Mouse (Mus musculus): ENCODE results near the gene Olfr411. TPM values are rescaled to one million over a fixed set of nuclear protein-coding genes. Genes with fewer than 3 reads are reported as not detected.
A peak's percentile ranks its signal among the peaks of the same experiment; 100 is the strongest.

Olfr411 gene
- not detected in 2 replicates for polyA plus RNA-seq (2012; rRNA removed)

- TF ChIP-seq POLR2A (IDR thresholded peaks at IDR 0.05; ENCODE audit: borderline replicate concordance, insufficient read depth, low read length) (no peak), CTCF (IDR thresholded peaks at IDR 0.05; ENCODE audit: borderline replicate concordance, insufficient read depth, low read depth, low read length) (no peak)
- no peak for DNase-seq
These were observed at the start of gene Olfr411 for GRCm38 (mm10) chr11:74352550-74352949. Gene Olfr411 (minus strand): TSS chr11:74352650.

GRCm38 (mm10) chr11:74402126-74402525, 49.7 kb upstream of the Olfr411 start:
- Histone ChIP-seq H3K27me3 (ENCODE audit: control insufficient read depth, insufficient read depth, low read length) (no peaks in the 10 kb centered on the region), H3K4me1 (ENCODE audit: control insufficient read depth, insufficient read depth, low read length) (no peaks in the 10 kb centered on the region), H3K27ac (ENCODE audit: insufficient read depth, low read length) (no peak overlapping the region), H3K4me3 (replicated peaks; ENCODE audit: insufficient read depth, low read depth, low read length) (no peak overlapping the region)
- WGBS = 70% methylated on average over 2 of the region's 2 CpGs
- TF ChIP-seq POLR2A (IDR thresholded peaks at IDR 0.05; ENCODE audit: borderline replicate concordance, insufficient read depth, low read length) (no peak), CTCF (IDR thresholded peaks at IDR 0.05; ENCODE audit: borderline replicate concordance, insufficient read depth, low read depth, low read length) (peak; percentile 51; the same call in 1 of the 2 replicates)
- no peak for DNase-seq

More at GRCm38 (mm10) chr11:74352550-74352949, at the start of gene Olfr411:
- Histone ChIP-seq H3K27ac (ENCODE audit: insufficient read depth, low read length) (no peak within 1 kb of the TSS), H3K4me1 (ENCODE audit: control insufficient read depth, insufficient read depth, low read length) (no peaks in the 10 kb centered on the region), H3K27me3 (ENCODE audit: control insufficient read depth, insufficient read depth, low read length) (no peaks in the 10 kb centered on the region), H3K4me3 (replicated peaks; ENCODE audit: insufficient read depth, low read depth, low read length) (no peak within 1 kb of the TSS)
- WGBS = 85% methylated on average over 3 of the region's 3 CpGs

GRCm38 (mm10) chr11:74395583-74395982, 43.1 kb upstream of the Olfr411 start:
- no peak overlapping the region for H3K4me3 ChIP-seq (replicated peaks; ENCODE audit: insufficient read depth, low read depth, low read length)
- no peaks in the 10 kb centered on the region for H3K27me3 ChIP-seq (ENCODE audit: control insufficient read depth, insufficient read depth, low read length)
- H3K4me1 ChIP-seq (ENCODE audit: control insufficient read depth, insufficient read depth, low read length) = no peaks in the 10 kb centered on the region
- no peak for TF ChIP-seq CTCF (IDR thresholded peaks at IDR 0.05; ENCODE audit: borderline replicate concordance, insufficient read depth, low read depth, low read length)
- H3K27ac ChIP-seq (ENCODE audit: insufficient read depth, low read length) = no peak overlapping the region
- WGBS = 72% methylated on average over 18 of the region's 18 CpGs
- DNase-seq = no peak

GRCm38 (mm10) chr11:74393489-74393888, 41.0 kb upstream of the Olfr411 start:
- H3K27ac ChIP-seq (ENCODE audit: insufficient read depth, low read length) = no peak overlapping the region
- WGBS = 65% methylated on average over 5 of the region's 5 CpGs
- DNase-seq = no peak
- no peaks in the 10 kb centered on the region for H3K27me3 ChIP-seq (ENCODE audit: control insufficient read depth, insufficient read depth, low read length)
- H3K4me1 ChIP-seq (ENCODE audit: control insufficient read depth, insufficient read depth, low read length) = no peaks in the 10 kb centered on the region
- H3K4me3 ChIP-seq (replicated peaks; ENCODE audit: insufficient read depth, low read depth, low read length) = no peak overlapping the region
- TF ChIP-seq CTCF (IDR thresholded peaks at IDR 0.05; ENCODE audit: borderline replicate concordance, insufficient read depth, low read depth, low read length) (no peak), POLR2A (IDR thresholded peaks at IDR 0.05; ENCODE audit: borderline replicate concordance, insufficient read depth, low read length) (no peak)

GRCm38 (mm10) chr11:74392903-74393302, 40.5 kb upstream of the Olfr411 start:
- Histone ChIP-seq H3K4me3 (replicated peaks; ENCODE audit: insufficient read depth, low read depth, low read length) (no peak overlapping the region), H3K27ac (ENCODE audit: insufficient read depth, low read length) (no peak overlapping the region), H3K27me3 (ENCODE audit: control insufficient read depth, insufficient read depth, low read length) (no peaks in the 10 kb centered on the region), H3K4me1 (ENCODE audit: control insufficient read depth, insufficient read depth, low read length) (no peaks in the 10 kb centered on the region)
- 70% methylated on average over 6 of the region's 6 CpGs for WGBS
- no peak for TF ChIP-seq CTCF (IDR thresholded peaks at IDR 0.05; ENCODE audit: borderline replicate concordance, insufficient read depth, low read depth, low read length)
- TF ChIP-seq POLR2A (IDR thresholded peaks at IDR 0.05; ENCODE audit: borderline replicate concordance, insufficient read depth, low read length) = no peak
- no peak for DNase-seq

GRCm38 (mm10) chr11:74391899-74392298, 39.4 kb upstream of the Olfr411 start:
- 94% methylated on average over 11 of the region's 11 CpGs for WGBS

GRCm38 (mm10) chr11:74387203-74387602, 34.8 kb upstream of the Olfr411 start:
- H3K4me1 ChIP-seq (ENCODE audit: control insufficient read depth, insufficient read depth, low read length) = peaks cover 4% of the 10 kb centered on the region; the same call in 1 of the 2 replicates
- H3K4me3 ChIP-seq (replicated peaks; ENCODE audit: insufficient read depth, low read depth, low read length) = no peak overlapping the region
- H3K27me3 ChIP-seq (ENCODE audit: control insufficient read depth, insufficient read depth, low read length) = no peaks in the 10 kb centered on the region
- peak in 1 of 2 experiments; percentile 23 for DNase-seq
- no peak for TF ChIP-seq POLR2A (IDR thresholded peaks at IDR 0.05; ENCODE audit: borderline replicate concordance, insufficient read depth, low read length)
- TF ChIP-seq CTCF (IDR thresholded peaks at IDR 0.05; ENCODE audit: borderline replicate concordance, insufficient read depth, low read depth, low read length) = no peak
- 40% methylated on average over 5 of the region's 5 CpGs for WGBS
- no peak overlapping the region for H3K27ac ChIP-seq (ENCODE audit: insufficient read depth, low read length)

More at GRCm38 (mm10) chr11:74391899-74392298, 39.4 kb upstream of the Olfr411 start:
- H3K4me1 ChIP-seq (ENCODE audit: control insufficient read depth, insufficient read depth, low read length) = peaks cover 4% of the 10 kb centered on the region; the same call in 1 of the 2 replicates
- no peak overlapping the region for H3K27ac ChIP-seq (ENCODE audit: insufficient read depth, low read length)
- no peak for DNase-seq
- H3K27me3 ChIP-seq (ENCODE audit: control insufficient read depth, insufficient read depth, low read length) = no peaks in the 10 kb centered on the region
- TF ChIP-seq CTCF (IDR thresholded peaks at IDR 0.05; ENCODE audit: borderline replicate concordance, insufficient read depth, low read depth, low read length) (no peak), POLR2A (IDR thresholded peaks at IDR 0.05; ENCODE audit: borderline replicate concordance, insufficient read depth, low read length) (no peak)
- H3K4me3 ChIP-seq (replicated peaks; ENCODE audit: insufficient read depth, low read depth, low read length) = no peak overlapping the region

- Histone ChIP-seq H3K27ac (ENCODE audit: insufficient read depth, low read length) (no peak overlapping the region), H3K4me3 (replicated peaks; ENCODE audit: insufficient read depth, low read depth, low read length) (no peak overlapping the region), H3K27me3 (ENCODE audit: control insufficient read depth, insufficient read depth, low read length) (no peaks in the 10 kb centered on the region), H3K4me1 (ENCODE audit: control insufficient read depth, insufficient read depth, low read length) (peaks cover 4% of the 10 kb centered on the region; the same call in 1 of the 2 replicates)
- 84% methylated on average over 9 of the region's 9 CpGs for WGBS
- DNase-seq = no peak
- TF ChIP-seq CTCF (IDR thresholded peaks at IDR 0.05; ENCODE audit: borderline replicate concordance, insufficient read depth, low read depth, low read length) (no peak), POLR2A (IDR thresholded peaks at IDR 0.05; ENCODE audit: borderline replicate concordance, insufficient read depth, low read length) (no peak)
These were observed 33.2 kb upstream of the Olfr411 start for GRCm38 (mm10) chr11:74385674-74386073.
